Mouse (Mus musculus): ENCODE data around the gene Bola1. TPM values are rescaled to one million over a fixed set of nuclear protein-coding genes. Genes with fewer than 3 reads are reported as not detected.

The Bola1 gene
- total and polyA plus RNA-seq, 3 experiments, result 47.6 to 57.0 (median 56.5) TPM

DNA sequence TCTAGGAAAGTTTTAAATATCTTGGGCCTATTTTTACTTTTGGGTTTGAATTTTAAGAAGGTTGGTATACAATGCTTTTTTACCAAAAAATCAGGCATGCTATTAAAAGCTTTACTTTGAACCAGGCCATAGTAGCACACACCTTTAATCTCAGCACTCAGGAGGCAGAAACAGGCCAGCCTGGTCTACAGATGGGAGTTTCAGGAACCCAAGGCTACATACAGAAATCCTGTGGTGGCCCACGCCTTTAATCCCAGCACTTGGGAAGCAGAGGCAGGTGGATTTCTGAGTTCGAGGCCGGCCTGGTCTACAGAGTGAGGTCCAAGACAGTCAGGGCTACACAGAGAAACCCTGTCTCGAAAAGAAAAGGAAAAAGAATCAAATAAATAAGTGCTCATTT lies 48.0 kb upstream of the Bola1 start:
- H3K36me3 ChIP-seq (replicated peaks in 1 of 2; ENCODE audit: control insufficient read depth in 1 of 2, insufficient read depth in 1 of 2, low read length in 1 of 2), result no peaks in the 10 kb centered on the region
- dilution Hi-C loops (cut with MboI; ENCODE audit: extremely low pct_ligation_motif_present, extremely low pct_unique_long_range_greater_than_20kb, low sequenced_read_pairs) (no loop called here), in situ Hi-C loops (cut with MboI; ENCODE audit: low pct_ligation_motif_present, low pct_unique_long_range_greater_than_20kb, low sequenced_read_pairs) (no loop called here)
- no peak for DNase-seq (ENCODE audit: extremely low read depth)
- H3K79me2 ChIP-seq (replicated peaks; ENCODE audit: control insufficient read depth, extremely low read depth, insufficient read depth, poor library complexity, severe bottlenecking), result 0 out of 2 replicates have a peak, but pooled peaks cover 10% of the 10 kb centered on the region
- peak overlapping the region; percentile 96 for H3K27ac ChIP-seq (ENCODE audit: insufficient read depth, low read depth)
- peak overlapping the region; percentile 98 for H3K9ac ChIP-seq (ENCODE audit: insufficient read depth, low read depth)
- peak overlapping the region; percentile 83 for H3K4me2 ChIP-seq (ENCODE audit: insufficient read depth, low read depth, poor library complexity, severe bottlenecking)
- peak overlapping the region in 1 of 3 experiments; percentile 65 for H3K4me3 ChIP-seq (replicated peaks in 1 of 3; ENCODE audit: low read depth in 2 of 3, low read length in 2 of 3, poor library complexity in 1 of 3)
- H3K27me3 ChIP-seq (replicated peaks), result no peaks in the 10 kb centered on the region
- peaks cover 0 to 37% of the 10 kb centered on the region in 2 experiments; a peak in 3 of 4 replicates for H3K4me1 ChIP-seq (ENCODE audit: control insufficient read depth in 1 of 2, insufficient read depth in 2 of 2)
- H3K9me3 ChIP-seq (replicated peaks; ENCODE audit: low read length), result no peaks in the 10 kb centered on the region
- no peak for TF ChIP-seq HCFC1 (IDR thresholded peaks at IDR 0.05; ENCODE audit: low read depth, low read length)
- TF ChIP-seq MAFK (IDR thresholded peaks at IDR 0.05; ENCODE audit: insufficient replicate concordance, low read length), result no peak

GRCm38 (mm10) chr3:96266132-96266710 lies 46.7 kb upstream of the Bola1 start:
- TF ChIP-seq MAX (IDR thresholded peaks at IDR 0.05; ENCODE audit: low read length) (no peak), USF2 (conservative IDR thresholded peaks at IDR 0.05; ENCODE audit: low read depth, low read length) (no peak), CHD1 (IDR thresholded peaks at IDR 0.05; ENCODE audit: low read depth, low read length) (0 out of 2 replicates have a peak, but pooled peaks have one; percentile 41), KAT2A (IDR thresholded peaks at IDR 0.05; ENCODE audit: insufficient replicate concordance, low read length) (no peak), MAFK (IDR thresholded peaks at IDR 0.05; ENCODE audit: insufficient replicate concordance, low read length) (no peak), ELF1 (IDR thresholded peaks at IDR 0.05; ENCODE audit: low read depth, low read length) (no peak), ETS1 (conservative IDR thresholded peaks at IDR 0.05; ENCODE audit: low read depth, low read length) (no peak)
- Histone ChIP-seq H3K4me2 (ENCODE audit: insufficient read depth, low read depth, poor library complexity, severe bottlenecking) (peak overlapping the region; percentile 47; the same call in 1 of the 2 replicates), H3K36me3 (replicated peaks in 1 of 2; ENCODE audit: control insufficient read depth in 1 of 2, insufficient read depth in 1 of 2, low read length in 1 of 2) (no peaks in the 10 kb centered on the region), H3K27ac (ENCODE audit: insufficient read depth, low read depth) (peak overlapping the region; percentile 42; the same call in 1 of the 2 replicates), H3K4me1 (ENCODE audit: control insufficient read depth in 1 of 2, insufficient read depth in 2 of 2) (peaks cover 0 to 46% of the 10 kb centered on the region in 2 experiments; a peak in 3 of 4 replicates), H3K9ac (ENCODE audit: insufficient read depth, low read depth) (peak overlapping the region; percentile 39; the same call in 1 of the 2 replicates), H3K9me3 (replicated peaks; ENCODE audit: low read length) (no peaks in the 10 kb centered on the region), H3K4me3 (replicated peaks in 1 of 3; ENCODE audit: low read depth in 2 of 3, low read length in 2 of 3, poor library complexity in 1 of 3) (no peak overlapping the region), H3K79me2 (replicated peaks; ENCODE audit: control insufficient read depth, extremely low read depth, insufficient read depth, poor library complexity, severe bottlenecking) (0 out of 2 replicates have a peak, but pooled peaks cover 10% of the 10 kb centered on the region), H3K27me3 (replicated peaks) (no peaks in the 10 kb centered on the region)
- in situ Hi-C loops (cut with MboI; ENCODE audit: low pct_ligation_motif_present, low pct_unique_long_range_greater_than_20kb, low sequenced_read_pairs), result no loop called here
- dilution Hi-C loops (cut with MboI; ENCODE audit: extremely low pct_ligation_motif_present, extremely low pct_unique_long_range_greater_than_20kb, low sequenced_read_pairs), result no loop called here
- DNase-seq (ENCODE audit: extremely low read depth), result no peak

DNA sequence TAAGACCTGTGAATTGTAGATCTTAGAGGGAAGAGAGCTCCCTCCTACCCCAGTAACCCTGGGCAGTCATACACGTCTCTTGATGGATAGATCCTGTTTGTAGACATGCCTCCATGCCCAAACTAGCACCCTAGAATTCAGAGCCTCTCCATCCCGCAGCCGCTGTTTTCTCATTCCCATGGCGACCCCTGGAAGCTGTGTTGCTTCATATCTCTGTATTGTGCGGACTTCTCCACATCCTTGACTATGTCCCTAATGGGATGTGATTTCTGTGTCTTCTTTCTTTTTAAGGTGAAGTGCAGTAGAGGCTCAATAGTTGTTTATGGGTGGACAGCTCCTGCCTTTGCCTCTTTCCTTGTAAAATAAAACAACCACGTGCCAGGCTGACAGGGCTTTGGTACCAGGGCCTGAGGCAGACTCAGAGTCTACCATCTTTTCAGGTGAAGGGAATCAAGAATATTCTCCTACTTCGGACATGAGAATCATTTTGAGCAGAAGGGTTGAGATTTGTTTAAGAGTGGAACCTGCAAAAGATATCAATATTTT lies 45.0 kb upstream of the Bola1 start:
- Histone ChIP-seq H3K27me3 (replicated peaks) (no peaks in the 10 kb centered on the region), H3K4me1 (ENCODE audit: control insufficient read depth in 1 of 2, insufficient read depth in 2 of 2) (peaks cover 0 to 48% of the 10 kb centered on the region in 2 experiments; a peak in 3 of 4 replicates), H3K9me3 (replicated peaks; ENCODE audit: low read length) (no peaks in the 10 kb centered on the region), H3K9ac (ENCODE audit: insufficient read depth, low read depth) (peak overlapping the region; percentile 85), H3K4me2 (ENCODE audit: insufficient read depth, low read depth, poor library complexity, severe bottlenecking) (peak overlapping the region; percentile 96), H3K27ac (ENCODE audit: insufficient read depth, low read depth) (peak overlapping the region; percentile 90), H3K79me2 (replicated peaks; ENCODE audit: control insufficient read depth, extremely low read depth, insufficient read depth, poor library complexity, severe bottlenecking) (0 out of 2 replicates have a peak, but pooled peaks cover 10% of the 10 kb centered on the region), H3K36me3 (replicated peaks in 1 of 2; ENCODE audit: control insufficient read depth in 1 of 2, insufficient read depth in 1 of 2, low read length in 1 of 2) (no peaks in the 10 kb centered on the region), H3K4me3 (replicated peaks in 1 of 3; ENCODE audit: low read depth in 2 of 3, low read length in 2 of 3, poor library complexity in 1 of 3) (peak overlapping the region; percentile 62 to 64 (median 63))
- in situ Hi-C loops (cut with MboI; ENCODE audit: low pct_ligation_motif_present, low pct_unique_long_range_greater_than_20kb, low sequenced_read_pairs) (no loop called here), dilution Hi-C loops (cut with MboI; ENCODE audit: extremely low pct_ligation_motif_present, extremely low pct_unique_long_range_greater_than_20kb, low sequenced_read_pairs) (no loop called here)
- peak; percentile 37 for DNase-seq (ENCODE audit: extremely low read depth)
- TF ChIP-seq IRF4 (IDR thresholded peaks at IDR 0.05; ENCODE audit: low read depth, low read length) (no peak), NELFE (IDR thresholded peaks at IDR 0.05; ENCODE audit: low read depth, low read length) (peak; percentile 6; the same call in 1 of the 2 replicates), SIN3A (IDR thresholded peaks at IDR 0.05; ENCODE audit: low read length) (0 out of 2 replicates have a peak, but pooled peaks have one; percentile 17), PAX5 (IDR thresholded peaks at IDR 0.05; ENCODE audit: low read length) (no peak), ZMIZ1 (IDR thresholded peaks at IDR 0.05; ENCODE audit: low read depth, low read length) (no peak), MXI1 (IDR thresholded peaks at IDR 0.05; ENCODE audit: low read depth, low read length) (peak; percentile 91), MYC (IDR thresholded peaks at IDR 0.05; ENCODE audit: low read depth, low read length) (peak; percentile 17; the same call in 1 of the 2 replicates), UBTF (IDR thresholded peaks at IDR 0.05; ENCODE audit: low read depth, low read length) (no peak), MEF2A (IDR thresholded peaks at IDR 0.05; ENCODE audit: borderline replicate concordance, low read depth, low read length) (no peak), MAX (IDR thresholded peaks at IDR 0.05; ENCODE audit: low read length) (peak; percentile 66; the same call in 1 of the 2 replicates), NRF1 (IDR thresholded peaks at IDR 0.05; ENCODE audit: low read depth, low read length) (no peak)

Data from CH12.LX (cell line).